ENCODE assay signal across 14 mouse cellular contexts in the genomic region with DNA sequence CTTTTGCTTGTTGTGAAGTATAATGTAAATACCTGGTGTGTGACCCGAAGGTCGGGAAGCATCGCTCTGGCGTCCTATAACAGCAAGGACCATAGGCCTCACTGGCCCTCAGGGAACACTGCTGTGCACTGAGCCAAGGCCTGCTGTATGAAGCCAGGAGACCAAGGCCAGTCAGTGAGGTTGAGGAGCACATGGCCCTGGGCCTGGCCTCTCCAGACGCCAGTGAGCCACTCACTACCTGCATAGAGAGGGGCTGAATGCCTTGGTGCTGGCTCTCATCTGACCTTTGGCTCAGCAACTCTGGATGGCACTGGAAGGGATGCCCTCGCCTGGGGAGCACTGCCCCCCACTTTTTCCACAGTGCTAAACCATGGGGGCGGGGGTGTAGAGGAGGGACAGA.
A peak's percentile ranks its signal among the peaks of the same experiment; 100 is the strongest.
DNase-seq lines count a peak whose midpoint lies in the region; ATAC-seq and TF ChIP-seq lines count a peak whose summit lies in the region.
"Had no signal": no experiment of that assay in that cellular context is flagged by ENCODE, and none has a peak within 500 bp of the region (broad histone marks: within the 10 kb centered on the region; RNA-seq: fewer than 3 reads in every experiment).

No protein-coding gene starts in this region.

- no peak overlapping the region for H3K4me2 ChIP-seq in hindbrain, postnatal 0 days (ENCODE audit: low read depth, low read length)
- no peak overlapping the region for H3K4me2 ChIP-seq in midbrain, embryonic 14.5 days (ENCODE audit: low read length)
- no peak overlapping the region for H3K4me2 ChIP-seq in limb, embryonic 12.5 days

- H3K27ac ChIP-seq in hindbrain, embryonic 10.5 days, result peak overlapping the region; percentile 9
- H3K27ac ChIP-seq in hindbrain, postnatal 0 days, result no peak overlapping the region
- peak overlapping the region; percentile 34; the same call in 1 of the 2 replicates for H3K27ac ChIP-seq in midbrain, embryonic 10.5 days (replicated peaks)
- no peak overlapping the region for H3K27ac ChIP-seq in midbrain, embryonic 14.5 days (replicated peaks; ENCODE audit: low read depth, low read length)
- H3K27ac ChIP-seq in limb, embryonic 12.5 days, result peak overlapping the region; percentile 82
- H3K27ac ChIP-seq: liver, embryonic 14.5 days had no signal

- no peaks in the 10 kb centered on the region for H3K9me3 ChIP-seq in hindbrain, embryonic 10.5 days
- H3K9me3 ChIP-seq in hindbrain, postnatal 0 days (ENCODE audit: low read length), result no peaks in the 10 kb centered on the region
- H3K9me3 ChIP-seq in midbrain, embryonic 10.5 days (replicated peaks), result no peaks in the 10 kb centered on the region
- no peaks in the 10 kb centered on the region for H3K9me3 ChIP-seq in midbrain, embryonic 14.5 days (ENCODE audit: control insufficient read depth, low read length)
- H3K9me3 ChIP-seq in limb, embryonic 12.5 days, result no peaks in the 10 kb centered on the region

- no peak overlapping the region for H3K4me3 ChIP-seq in hindbrain, embryonic 10.5 days
- H3K4me3 ChIP-seq in hindbrain, postnatal 0 days (ENCODE audit: low read length), result no peak overlapping the region
- no peak overlapping the region for H3K4me3 ChIP-seq in midbrain, embryonic 10.5 days
- no peak overlapping the region for H3K4me3 ChIP-seq in midbrain, embryonic 14.5 days (replicated peaks; ENCODE audit: low read depth, low read length)
- H3K4me3 ChIP-seq in limb, embryonic 12.5 days (replicated peaks), result no peak overlapping the region

- peaks cover 30% of the 10 kb centered on the region for H3K36me3 ChIP-seq in hindbrain, embryonic 10.5 days
- no peaks in the 10 kb centered on the region for H3K36me3 ChIP-seq in hindbrain, postnatal 0 days (ENCODE audit: insufficient read depth, low read length)
- peaks cover 38% of the 10 kb centered on the region for H3K36me3 ChIP-seq in midbrain, embryonic 10.5 days
- H3K36me3 ChIP-seq in midbrain, embryonic 14.5 days (ENCODE audit: control insufficient read depth, insufficient read depth, low read length), result peaks cover under 1% of the 10 kb centered on the region; the same call in 1 of the 2 replicates
- peaks cover 33% of the 10 kb centered on the region for H3K36me3 ChIP-seq in limb, embryonic 12.5 days

- peaks cover 46% of the 10 kb centered on the region for H3K4me1 ChIP-seq in hindbrain, embryonic 10.5 days (replicated peaks)
- H3K4me1 ChIP-seq in hindbrain, postnatal 0 days (ENCODE audit: insufficient read depth, low read length), result peaks cover 21% of the 10 kb centered on the region
- H3K4me1 ChIP-seq in midbrain, embryonic 10.5 days, result peaks cover 46% of the 10 kb centered on the region
- peaks cover 19% of the 10 kb centered on the region for H3K4me1 ChIP-seq in midbrain, embryonic 14.5 days (ENCODE audit: control insufficient read depth, insufficient read depth, low read length)
- peaks cover 67% of the 10 kb centered on the region for H3K4me1 ChIP-seq in limb, embryonic 12.5 days (replicated peaks)

- ATAC-seq in hindbrain, postnatal 0 days, result no peak
- ATAC-seq in midbrain, embryonic 14.5 days (ENCODE audit: low FRiP score, low TSS enrichment), result no peak
- no peak for ATAC-seq in limb, embryonic 12.5 days (ENCODE audit: insufficient number of reproducible peaks, insufficient read depth, low FRiP score, low TSS enrichment, low read depth)

- peak; percentile 57 for DNase-seq in adrenal gland, postnatal 10 days
- DNase-seq in adrenal gland, postnatal 4 days (ENCODE audit: low spot score in 2 of 2), result no peak
- no peak for DNase-seq in hindbrain, embryonic 10.5 days (ENCODE audit: low spot score)
- DNase-seq in hindbrain, postnatal 0 days (ENCODE audit: low spot score), result no peak
- no peak for DNase-seq in midbrain, embryonic 10.5 days (ENCODE audit: low spot score)
- no peak for DNase-seq in midbrain, embryonic 14.5 days
- no peak for DNase-seq in spleen, postnatal 36 days (ENCODE audit: low spot score in 2 of 2)
- DNase-seq: cerebellum, adult 18-20 months; gastrocnemius, postnatal 25 days; kidney, adult 11 months; lung, postnatal 4 days; right cerebral cortex, postnatal 14 days had no signal

- no peak overlapping the region for H3K9ac ChIP-seq in hindbrain, postnatal 0 days (replicated peaks; ENCODE audit: low read length)
- no peak overlapping the region; the same call in 1 of the 2 replicates for H3K9ac ChIP-seq in midbrain, embryonic 14.5 days (replicated peaks; ENCODE audit: low read length)
- H3K9ac ChIP-seq in limb, embryonic 12.5 days (replicated peaks), result peak overlapping the region; percentile 2; the same call in 1 of the 2 replicates
- H3K9ac ChIP-seq: liver, embryonic 14.5 days had no signal

- 81% methylated on average over 7 of the region's 7 CpGs for WGBS in hindbrain, embryonic 10.5 days
- 76% methylated on average over 7 of the region's 7 CpGs for WGBS in hindbrain, postnatal 0 days
- 84% methylated on average over 7 of the region's 7 CpGs for WGBS in midbrain, embryonic 10.5 days
- WGBS in midbrain, embryonic 14.5 days, result 90% methylated on average over 7 of the region's 7 CpGs
- WGBS in limb, embryonic 12.5 days, result 74% methylated on average over 7 of the region's 7 CpGs

- no peak for TF ChIP-seq CTCF in hindbrain, postnatal 0 days (IDR thresholded peaks at IDR 0.05; ENCODE audit: low read depth)

- H3K27me3 ChIP-seq in hindbrain, embryonic 10.5 days (ENCODE audit: insufficient read depth, poor library complexity, severe bottlenecking), result no peaks in the 10 kb centered on the region
- no peaks in the 10 kb centered on the region for H3K27me3 ChIP-seq in hindbrain, postnatal 0 days (ENCODE audit: insufficient read depth, low read length)
- no peaks in the 10 kb centered on the region for H3K27me3 ChIP-seq in midbrain, embryonic 10.5 days (ENCODE audit: low read depth, poor library complexity, severe bottlenecking)
- no peaks in the 10 kb centered on the region for H3K27me3 ChIP-seq in midbrain, embryonic 14.5 days (ENCODE audit: control insufficient read depth, insufficient read depth, low read length)
- no peaks in the 10 kb centered on the region for H3K27me3 ChIP-seq in limb, embryonic 12.5 days

Comparison
In these comparisons a context has a peak if more than half of its experiments do, and no peak if none do; other contexts are left out.
1. H3K27ac ChIP-seq: peak in hindbrain, embryonic 10.5 days (single experiment), midbrain, embryonic 10.5 days (single experiment) and limb, embryonic 12.5 days (single experiment); none in hindbrain, postnatal 0 days (single experiment) and midbrain, embryonic 14.5 days (single experiment).